8 mouse cellular contexts compared by ENCODE assay signal in genomic region chr7:60617070-60617674, GRCm38 (mm10).
DNase-seq lines count a peak whose midpoint lies in the region; ATAC-seq and TF ChIP-seq lines count a peak whose summit lies in the region.
"Not testable (repeated sequence)": the region's sequence is repeated elsewhere in the genome, so short reads cannot be mapped to it uniquely, and the experiment has no call there.

No protein-coding gene starts in this region.

- H3K9me3 ChIP-seq in forebrain, embryonic 12.5 days; hindbrain, embryonic 11.5 days (ENCODE audit: control insufficient read depth, low read length); midbrain, embryonic 10.5 days (replicated peaks): not testable (repeated sequence)

- 10% methylated on average over 5 of the region's 5 CpGs for WGBS in forebrain, embryonic 12.5 days
- 10% methylated on average over 5 of the region's 5 CpGs for WGBS in hindbrain, embryonic 11.5 days
- 7% methylated on average over 5 of the region's 5 CpGs for WGBS in kidney, adult 2 months
- 7% methylated on average over 5 of the region's 5 CpGs for WGBS in midbrain, embryonic 10.5 days

- not testable (repeated sequence) for H3K9ac ChIP-seq in forebrain, embryonic 12.5 days; hindbrain, embryonic 11.5 days (ENCODE audit: low read depth, low read length)

- not testable (repeated sequence) for TF ChIP-seq POLR2A in kidney, adult 2 months (IDR thresholded peaks at IDR 0.05; ENCODE audit: low read depth, low read length)

- DNase-seq in MN1 (ENCODE audit: low spot score), result peak; percentile 50
- DNase-seq in embryo, embryonic 10 days (ENCODE audit: low spot score), result peak; percentile 47
- peak; percentile 63 for DNase-seq in hindbrain, embryonic 11.5 days (ENCODE audit: low spot score)
- not testable (repeated sequence) for DNase-seq in kidney, adult 2 months
- DNase-seq in liver, result peak; percentile 3
- peak; percentile 16 for DNase-seq in midbrain, embryonic 10.5 days (ENCODE audit: low spot score)
- DNase-seq in retina, postnatal 1 day, result peak; percentile 51

- H3K4me3 ChIP-seq in forebrain, embryonic 12.5 days (replicated peaks); hindbrain, embryonic 11.5 days (ENCODE audit: low read depth, low read length); kidney, adult 2 months (ENCODE audit: insufficient read depth, low read depth, low read length); midbrain, embryonic 10.5 days: not testable (repeated sequence)

- not testable (repeated sequence) for H3K36me3 ChIP-seq in forebrain, embryonic 12.5 days (replicated peaks); hindbrain, embryonic 11.5 days (ENCODE audit: control insufficient read depth, insufficient read depth, low read length); kidney, adult 2 months (ENCODE audit: control insufficient read depth, insufficient read depth, low read length); midbrain, embryonic 10.5 days

- not testable (repeated sequence) for H3K27ac ChIP-seq in forebrain, embryonic 12.5 days; hindbrain, embryonic 11.5 days (ENCODE audit: low read depth, low read length); kidney, adult 2 months (ENCODE audit: insufficient read depth, low read depth, low read length); midbrain, embryonic 10.5 days (replicated peaks)

- not testable (repeated sequence) for H3K4me2 ChIP-seq in forebrain, embryonic 12.5 days; hindbrain, embryonic 11.5 days (replicated peaks; ENCODE audit: low read depth, low read length)

- not testable (repeated sequence) for H3K27me3 ChIP-seq in forebrain, embryonic 12.5 days; hindbrain, embryonic 11.5 days (ENCODE audit: control insufficient read depth, insufficient read depth, low read length); kidney, adult 2 months (replicated peaks; ENCODE audit: control insufficient read depth, insufficient read depth, low read length); midbrain, embryonic 10.5 days (ENCODE audit: low read depth, poor library complexity, severe bottlenecking)

- ATAC-seq in forebrain, embryonic 12.5 days (ENCODE audit: low FRiP score), result peak; percentile 69
- ATAC-seq in hindbrain, embryonic 11.5 days (ENCODE audit: low FRiP score), result not testable (repeated sequence)

- not testable (repeated sequence) for H3K4me1 ChIP-seq in forebrain, embryonic 12.5 days; hindbrain, embryonic 11.5 days (replicated peaks; ENCODE audit: control insufficient read depth, insufficient read depth, low read length); kidney, adult 2 months (ENCODE audit: control insufficient read depth, insufficient read depth, low read length); midbrain, embryonic 10.5 days

- TF ChIP-seq CTCF in kidney, adult 2 months (conservative IDR thresholded peaks at IDR 0.05; ENCODE audit: insufficient read depth, insufficient read length, low read depth, low read length), result 0 out of 2 replicates have a peak, but pooled peaks have one; percentile 1
